Mouse (Mus musculus) thymus, adult 18-20 months (tissue): ENCODE measurements around the gene Sik1.

Experiments
- DNase-seq, 2 experiments: peaks; one replicate each; pipeline ENCODE4 v3.0.0; 2022; ENCODE audit warnings: mixed read lengths in 2 of 2

The Sik1 gene

GRCm38 (mm10) chr17:31854770-31855596 lies 621 bp downstream of the Sik1 start:
- DNase-seq: peak; percentile 38 to 58

DNA sequence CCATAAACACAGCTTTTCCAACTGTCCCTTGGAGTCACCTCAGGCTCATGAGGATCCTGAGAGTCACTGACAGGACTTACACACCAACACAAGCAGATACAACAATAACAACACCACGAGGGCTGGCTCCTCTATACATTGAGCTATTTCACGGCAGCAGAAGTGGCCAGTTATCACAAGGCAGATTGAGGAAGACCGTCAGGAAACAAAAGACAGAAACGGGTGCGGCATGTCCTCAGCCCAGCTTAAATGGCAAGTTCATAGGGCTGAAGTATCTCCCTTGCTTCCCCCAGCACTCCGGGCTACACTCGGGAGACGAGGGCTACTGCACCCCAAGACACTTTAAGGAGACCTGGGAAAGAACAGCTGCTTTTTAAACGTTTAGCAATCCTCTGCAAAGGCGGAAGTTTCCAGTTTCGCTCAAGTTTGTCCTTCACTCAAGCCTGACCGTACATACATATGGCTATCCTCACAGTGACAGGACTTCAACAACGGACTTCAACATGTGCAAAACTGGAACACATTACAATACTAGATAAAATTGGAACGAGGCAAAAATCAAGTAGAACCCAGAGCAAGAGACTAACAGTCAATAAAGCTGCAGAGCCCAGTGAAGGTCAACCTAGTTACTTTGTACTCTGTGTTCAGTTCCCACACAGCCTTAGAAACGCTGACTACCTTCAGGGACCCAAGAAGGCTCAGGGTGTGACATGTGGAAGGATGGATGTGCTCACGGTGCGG lies 2.0 kb downstream of the Sik1 start:
- DNase-seq: no peak

DNA sequence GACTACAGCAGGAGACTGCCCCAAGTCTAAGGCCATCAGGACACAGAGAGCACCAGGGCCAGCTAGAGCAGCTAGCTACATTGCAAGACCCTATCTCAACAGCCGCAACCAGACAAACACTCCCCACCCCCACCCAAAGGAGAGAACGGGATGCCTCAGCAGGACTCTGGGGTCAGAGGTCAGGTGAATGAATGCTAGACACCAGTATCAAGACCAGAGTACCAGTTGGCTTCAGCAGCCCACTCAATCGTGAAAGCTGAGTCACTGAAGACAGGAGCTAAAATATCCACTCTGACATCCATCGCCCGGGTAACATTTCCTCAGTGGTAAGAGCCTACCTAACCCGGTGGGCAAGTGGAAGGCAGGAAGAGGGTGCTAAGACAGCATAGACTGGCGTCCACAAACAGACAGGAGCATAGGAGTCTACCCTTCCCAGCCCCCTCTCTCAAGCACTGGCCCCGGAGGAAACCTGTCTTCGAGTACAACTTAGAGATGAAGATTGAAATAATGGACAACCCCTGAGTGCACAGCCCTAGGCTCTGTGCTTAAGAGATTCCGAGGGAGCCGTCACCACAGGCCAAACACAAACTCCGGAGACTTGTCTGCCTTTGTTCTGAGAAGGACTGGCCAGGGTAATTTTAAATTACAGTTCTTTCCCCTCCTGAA lies 2.7 kb downstream of the Sik1 start:
- DNase-seq: no peak

DNA sequence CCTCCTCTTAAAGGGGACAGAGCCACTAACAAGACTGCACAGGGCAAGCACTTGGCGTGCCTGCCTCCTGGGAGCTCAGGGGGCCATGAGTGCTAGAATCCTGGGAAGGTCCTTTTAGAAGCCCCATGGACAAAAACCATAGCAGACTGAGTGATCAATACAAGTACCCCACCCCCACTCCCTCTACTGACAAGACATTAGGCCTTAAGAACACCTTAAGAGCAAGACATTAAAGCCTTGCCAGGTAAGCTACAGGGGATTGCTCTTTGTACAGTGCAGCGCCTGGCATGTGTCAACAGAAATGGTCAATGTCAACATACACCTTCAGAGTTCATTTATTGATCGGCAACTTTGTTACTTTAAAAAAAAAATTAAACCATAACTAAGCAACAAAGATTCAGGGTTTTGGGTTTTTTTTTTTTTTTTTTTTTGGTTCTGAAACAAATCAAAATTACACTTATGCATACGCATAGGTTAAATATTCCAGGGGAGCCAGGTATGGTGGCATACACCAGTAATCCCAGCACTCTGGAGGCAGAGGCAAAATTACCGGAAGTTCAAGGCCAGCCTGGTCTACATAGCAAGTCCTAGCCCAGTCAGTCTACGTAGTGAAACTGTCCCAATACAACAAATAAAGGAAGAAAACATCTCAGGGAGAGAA lies 3.7 kb downstream of the Sik1 start:
- DNase-seq: no peak

DNA sequence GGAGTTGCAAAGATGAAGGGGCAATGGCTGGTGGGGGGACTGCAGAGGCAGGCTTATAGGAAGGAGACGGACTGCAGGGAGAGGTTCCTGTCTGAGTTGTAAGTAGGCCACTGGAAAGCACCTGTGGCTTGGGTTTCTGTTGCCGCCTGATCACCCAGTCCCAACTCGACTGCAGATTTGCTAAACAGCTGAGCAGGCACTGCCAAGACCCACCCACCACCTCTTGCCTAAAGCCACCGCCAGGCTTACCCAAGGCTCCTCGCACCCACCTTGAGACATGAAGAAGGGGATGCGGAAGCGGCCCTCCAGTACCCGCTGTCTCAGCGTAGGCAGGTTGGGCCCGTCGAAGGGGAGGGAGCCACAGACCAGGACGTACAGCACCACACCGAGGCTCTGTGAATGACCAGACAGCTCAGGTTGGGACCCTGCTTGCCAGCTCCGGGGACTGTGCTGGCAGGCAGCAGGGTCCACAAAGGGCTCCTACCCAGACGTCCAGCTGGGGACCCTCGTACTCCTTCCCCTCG lies 5.1 kb downstream of the Sik1 start:
- no peak for DNase-seq

DNA sequence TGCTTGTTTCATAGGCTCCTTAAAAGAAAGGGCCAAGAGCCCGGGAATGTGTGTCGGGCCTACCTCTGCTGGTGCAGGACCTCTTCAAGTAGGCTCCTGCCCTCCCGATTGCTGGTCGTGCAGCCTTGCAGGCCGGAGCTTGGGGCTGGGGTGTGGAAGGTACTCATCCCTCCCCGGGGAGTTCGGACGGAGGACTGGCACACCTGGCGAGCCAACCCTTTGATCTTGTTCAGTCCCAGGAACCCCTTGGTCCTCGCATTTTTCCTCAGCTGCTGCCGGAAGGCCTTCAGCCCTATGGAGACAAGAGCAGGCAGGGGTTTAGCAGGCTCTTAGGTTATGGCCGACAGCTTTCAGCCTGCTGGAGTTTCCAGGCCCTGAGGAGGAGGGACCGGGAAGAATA lies 8.6 kb downstream of the Sik1 start:
- no peak for DNase-seq

GRCm38 (mm10) chr17:31846352-31846751 lies 9.3 kb downstream of the Sik1 start:
- no peak for DNase-seq

- no peak for DNase-seq
These were observed 11.7 kb downstream of the Sik1 start for GRCm38 (mm10) chr17:31843891-31844290.

DNA sequence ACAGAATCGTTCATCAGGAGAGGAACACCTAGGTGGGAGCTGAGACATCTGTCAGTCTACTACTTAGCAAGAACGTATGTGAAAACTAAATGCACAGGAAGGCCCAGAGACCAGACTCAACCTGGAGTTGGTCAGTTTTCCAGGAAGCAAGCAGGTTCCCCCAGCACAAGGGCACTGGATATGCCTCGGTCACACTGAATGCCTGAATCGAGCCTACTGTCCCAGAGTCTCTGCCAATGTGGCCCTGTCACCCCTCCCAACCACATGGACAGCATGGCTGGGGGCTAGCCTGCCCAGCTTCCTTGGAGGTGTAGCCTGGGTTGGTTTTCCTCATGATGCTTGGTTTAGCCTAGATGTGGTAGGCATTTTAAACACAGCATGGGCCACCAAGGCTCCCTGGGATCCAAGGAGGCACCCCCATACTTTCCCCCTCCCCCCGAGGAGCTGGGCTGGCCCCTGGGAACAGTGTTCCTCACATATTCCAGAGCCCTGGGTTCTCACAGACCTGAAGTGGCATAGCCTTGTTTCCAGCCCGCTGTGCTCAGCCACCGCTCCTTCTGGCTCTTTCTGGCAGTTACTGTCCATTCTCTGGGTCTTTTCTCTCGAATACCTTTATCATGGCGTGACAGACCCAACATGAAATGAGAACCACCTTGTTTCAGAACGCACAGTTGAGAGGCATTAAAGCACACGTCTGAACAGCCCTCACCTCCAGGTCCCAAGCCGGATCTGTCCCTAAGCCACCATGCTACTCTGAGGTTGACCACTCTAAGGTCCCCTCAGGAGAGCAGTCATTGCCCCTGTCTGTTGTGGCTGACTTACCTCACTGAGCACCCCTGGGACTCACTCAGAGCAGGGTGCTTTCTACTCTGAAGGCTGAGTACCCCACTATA lies 12.4 kb downstream of the Sik1 start:
- no peak for DNase-seq

- DNase-seq: no peak
These were observed 13.6 kb downstream of the Sik1 start for GRCm38 (mm10) chr17:31841842-31842611.

DNA sequence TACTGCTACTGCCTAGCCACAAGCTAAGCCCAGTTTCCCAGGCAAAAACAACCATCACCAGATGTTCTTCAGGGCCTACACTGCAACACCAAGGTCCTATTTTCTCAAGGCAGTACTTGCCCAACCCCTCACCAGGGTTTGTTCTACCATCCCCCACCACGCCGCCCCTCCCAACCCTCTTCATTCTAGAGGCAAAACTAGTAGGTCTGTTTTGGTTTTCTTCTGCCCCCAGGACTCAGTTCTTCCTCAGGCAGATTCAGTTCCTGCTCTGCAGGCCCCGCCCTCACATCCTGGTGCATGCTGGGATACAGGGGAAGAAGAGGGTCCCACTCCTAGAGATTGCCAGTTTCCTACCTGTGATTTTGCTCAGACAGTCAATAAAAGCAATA lies 14.2 kb downstream of the Sik1 start:
- DNase-seq: peak in 1 of 2 experiments; percentile 63

DNA sequence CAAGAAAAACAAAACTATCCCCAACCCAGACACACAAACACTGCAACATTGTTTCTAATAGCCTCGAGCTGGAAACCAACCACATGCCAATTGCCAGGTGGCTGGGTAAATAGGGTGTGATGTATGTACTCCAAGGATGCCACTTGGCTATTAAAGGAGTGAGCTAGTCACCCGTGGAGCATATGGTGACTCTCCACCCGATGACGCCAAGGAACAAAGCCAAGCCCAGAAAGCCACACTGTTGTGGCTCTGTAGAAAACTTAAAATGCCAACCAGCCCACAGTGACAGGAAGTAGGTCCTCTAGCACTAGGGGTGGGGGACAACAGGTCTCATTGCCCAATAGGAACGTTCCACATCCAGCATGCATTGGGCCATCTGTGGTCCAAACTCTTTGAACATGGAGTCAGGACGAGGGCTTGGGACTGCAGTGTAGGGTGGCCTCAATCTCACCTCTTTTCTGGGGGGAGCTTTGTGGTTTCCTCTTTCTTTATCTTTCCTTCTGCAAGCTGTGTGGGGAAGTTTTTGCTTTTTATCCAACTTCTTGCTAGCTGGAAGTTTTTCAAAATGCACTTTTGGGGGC lies 15.1 kb downstream of the Sik1 start:
- peak in 1 of 2 experiments; percentile 44 for DNase-seq

DNA sequence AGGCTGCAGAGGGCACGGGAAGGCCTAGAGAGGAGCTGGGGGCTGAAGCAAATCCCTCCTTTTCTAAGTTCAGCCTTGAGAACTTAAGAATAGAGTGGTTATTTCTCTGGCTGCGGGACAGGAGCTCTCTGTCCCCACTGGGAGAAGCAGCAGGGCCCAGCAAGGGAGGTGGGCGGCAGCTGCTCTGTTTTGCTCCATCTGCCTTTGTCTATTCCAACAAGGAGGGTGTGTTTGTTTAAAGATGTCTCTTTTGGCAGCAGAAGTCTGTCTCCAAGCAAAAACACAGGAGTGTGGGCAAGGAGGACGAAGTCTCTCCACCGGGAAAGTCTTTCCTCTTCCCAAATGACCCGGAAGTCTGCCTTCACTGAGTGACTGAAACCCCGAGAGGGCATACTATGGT lies 18.8 kb downstream of the Sik1 start:
- DNase-seq: no peak

DNA sequence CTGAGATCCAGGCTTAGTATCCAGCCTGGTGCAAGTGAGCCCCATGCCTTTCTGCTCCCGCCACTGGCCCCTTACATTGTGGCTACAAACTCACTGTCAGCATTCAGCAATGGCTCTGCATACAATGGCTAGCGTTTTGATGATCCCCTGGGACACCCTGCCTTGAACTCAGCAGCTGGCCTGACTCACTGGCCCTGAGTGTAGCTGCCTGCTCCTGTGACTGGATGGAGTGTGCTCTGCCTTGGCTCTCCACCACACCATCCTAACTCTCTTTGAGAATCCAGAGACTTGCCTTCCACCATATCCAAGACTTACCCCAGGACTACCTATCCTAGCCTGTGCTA lies 19.4 kb downstream of the Sik1 start:
- no peak for DNase-seq

DNA sequence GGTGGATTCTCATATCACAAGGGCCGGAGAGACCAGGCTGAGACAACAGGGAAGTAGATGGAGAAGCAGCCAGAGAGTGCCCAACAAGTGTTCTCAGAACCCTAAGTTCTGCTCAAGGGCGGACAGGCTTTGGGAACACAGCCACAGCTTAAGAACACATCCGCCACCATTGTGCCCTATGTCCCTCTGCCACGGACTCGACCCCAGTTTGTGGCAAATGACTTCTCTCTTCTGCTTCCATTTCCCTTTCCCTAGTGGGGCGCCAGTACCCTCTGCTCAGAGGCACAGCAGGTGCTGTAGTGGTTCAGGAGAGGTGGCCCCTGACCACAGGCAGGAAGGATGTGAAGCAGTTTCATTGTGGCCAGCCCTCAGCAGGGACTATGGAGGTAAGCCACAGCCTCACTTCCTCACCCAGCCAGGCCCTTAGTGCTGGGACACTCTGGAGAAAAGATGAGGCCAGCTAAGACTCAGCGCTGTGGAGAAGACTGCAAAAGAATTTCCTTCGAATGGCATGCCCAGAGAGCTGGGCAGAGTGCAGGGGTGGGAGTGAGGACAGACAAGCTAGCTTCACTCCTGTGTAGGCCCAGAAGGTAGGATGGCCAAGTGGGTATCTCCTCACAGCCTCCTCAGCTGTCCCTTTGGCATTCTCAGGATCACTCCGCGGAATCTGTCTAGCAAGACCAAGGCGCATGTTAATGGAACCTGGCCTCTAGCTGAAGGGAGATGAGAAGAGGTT lies 19.9 kb downstream of the Sik1 start:
- no peak for DNase-seq

DNA sequence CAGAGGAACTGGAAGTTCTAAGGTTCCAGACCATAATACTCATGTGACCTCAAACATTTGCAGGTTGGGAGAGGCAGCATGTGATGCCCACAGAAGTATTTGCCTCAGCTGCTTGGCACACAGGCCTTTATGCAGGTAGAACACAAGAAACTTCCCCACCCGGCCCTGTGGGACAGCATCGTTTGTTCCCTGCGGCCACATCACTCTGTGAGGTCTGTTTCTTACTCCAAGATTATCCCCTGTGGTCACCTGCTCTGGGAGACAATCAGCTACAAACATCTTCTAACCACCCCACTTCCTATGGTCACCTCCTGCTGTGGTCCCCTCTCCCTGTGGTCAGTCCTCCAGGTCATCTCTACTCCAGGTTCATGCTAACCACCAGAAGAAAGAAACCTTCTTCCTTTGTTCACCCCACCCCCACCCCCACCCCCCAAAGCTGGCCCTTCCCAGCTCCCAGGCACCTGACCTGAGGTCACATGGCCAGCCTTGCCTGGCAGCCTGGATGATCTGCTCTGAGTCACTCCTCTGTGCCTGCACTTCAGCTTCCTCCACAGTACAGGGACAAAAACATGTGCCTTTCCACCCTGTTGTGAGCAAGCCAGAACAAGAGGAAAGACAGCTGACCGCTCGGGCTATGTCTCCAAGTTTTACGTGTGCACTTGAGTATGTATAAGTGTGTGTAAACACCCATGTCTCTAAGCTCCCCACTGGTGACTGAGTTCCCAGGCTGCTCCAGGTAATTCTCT lies 21.1 kb downstream of the Sik1 start:
- DNase-seq: no peak

- DNase-seq: no peak
These were observed 21.9 kb downstream of the Sik1 start for GRCm38 (mm10) chr17:31833752-31834151.

DNA sequence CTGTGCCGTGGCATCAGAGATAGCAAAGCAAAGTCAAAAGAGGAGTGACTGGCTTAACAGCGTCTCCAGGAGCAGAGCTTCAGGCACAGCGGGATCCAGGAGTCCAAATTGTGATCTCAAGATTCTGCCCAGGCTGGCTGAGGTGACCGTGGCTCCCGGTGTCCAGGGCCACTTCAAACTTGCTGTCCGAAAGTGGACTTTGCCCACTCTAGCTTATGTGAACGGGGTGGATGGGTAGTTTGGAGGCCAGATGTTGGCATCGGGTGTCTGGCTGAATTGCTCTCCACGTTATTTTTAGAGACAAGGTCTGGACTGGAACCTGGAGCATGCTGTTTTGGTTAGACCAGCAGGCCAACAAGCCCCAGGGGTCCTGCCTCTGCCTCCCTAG lies 23.0 kb downstream of the Sik1 start:
- DNase-seq: no peak

DNA sequence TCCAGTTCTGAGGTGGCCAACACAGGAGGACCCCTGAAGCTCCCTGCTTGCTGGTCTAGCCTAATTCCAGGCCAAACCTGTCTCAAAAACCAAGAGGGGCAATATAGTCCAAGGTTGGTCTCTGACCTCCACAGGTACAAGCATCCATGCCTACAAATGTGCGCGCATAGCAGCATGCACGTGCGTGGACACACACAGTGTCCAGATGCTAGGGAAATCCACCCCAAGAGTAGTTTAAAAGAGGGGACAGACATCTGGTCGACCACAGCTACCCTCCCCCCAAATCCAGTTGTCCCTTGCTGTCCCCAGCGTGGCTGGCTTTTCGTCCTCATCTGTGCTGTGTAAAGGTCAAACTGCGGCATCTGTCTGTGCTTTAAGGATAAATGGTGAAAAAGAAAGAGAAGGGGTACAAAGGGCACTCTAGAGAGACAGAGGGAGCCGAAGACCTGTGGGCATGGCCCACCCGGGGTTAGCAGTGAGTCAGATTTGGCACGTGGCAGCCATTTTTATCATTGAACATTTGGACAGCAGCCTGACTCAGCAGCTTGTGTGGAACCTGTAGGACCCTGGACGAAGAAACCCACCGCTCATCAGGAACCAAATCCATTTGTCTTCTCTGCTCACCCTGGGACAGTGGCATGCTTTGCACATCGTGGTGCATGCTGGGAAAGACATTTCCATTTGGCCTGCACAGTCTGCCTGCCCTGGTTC lies 23.6 kb downstream of the Sik1 start:
- DNase-seq: no peak
